Mouse (Mus musculus): ENCODE measurements around the gene Upk3a.
"Not testable (repeated sequence)": the region's sequence is repeated elsewhere in the genome, so short reads cannot be mapped to it uniquely, and the experiment has no call there.

The Upk3a gene

DNA sequence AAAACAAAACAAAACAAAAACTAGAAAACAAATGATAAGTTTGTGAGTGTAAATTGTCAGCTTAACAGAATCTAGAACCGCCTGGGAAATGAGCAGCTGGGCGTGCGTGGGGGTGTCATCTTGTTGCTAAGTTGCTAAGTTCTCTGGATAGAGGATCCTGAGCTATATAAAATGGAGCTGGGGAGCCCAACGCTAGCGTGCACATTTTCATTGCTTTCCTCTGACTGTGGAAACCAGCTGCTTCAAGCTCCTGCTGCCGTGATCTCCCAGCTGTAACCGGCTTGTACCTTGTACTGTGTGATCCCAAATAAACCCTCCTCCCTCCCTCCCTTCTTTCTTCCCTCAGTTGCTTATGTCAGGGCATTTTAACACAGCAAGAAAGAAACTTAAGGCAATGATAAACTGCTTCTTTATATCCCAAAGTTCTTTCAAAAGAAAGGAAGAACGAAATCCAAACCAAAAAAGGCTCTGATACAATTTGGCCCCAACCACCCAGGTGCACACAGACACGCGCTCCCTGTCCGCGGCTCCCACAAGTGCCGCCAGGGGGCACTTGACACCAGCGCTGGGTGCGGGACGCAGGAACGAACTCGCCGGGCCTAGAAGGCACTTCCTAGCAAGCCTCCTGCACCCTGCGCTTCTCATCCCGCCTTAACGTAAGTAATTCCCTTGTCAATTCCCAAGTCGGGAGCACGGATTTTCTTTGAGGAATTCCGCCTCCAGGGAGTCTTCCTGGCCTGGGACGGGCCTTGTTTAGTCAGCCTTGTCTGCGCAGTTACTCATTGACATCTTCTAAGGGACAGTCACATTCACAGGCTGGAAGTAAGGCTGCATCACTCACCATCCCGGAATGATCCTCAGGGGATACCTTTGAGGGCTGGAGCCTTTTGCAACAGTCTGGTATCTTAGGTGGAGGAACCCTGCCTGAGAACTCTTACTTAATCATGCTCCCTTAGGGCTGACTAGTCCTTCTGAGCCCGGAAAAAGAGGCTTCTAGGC is 15.7 kb upstream of the Upk3a start:
- peak; percentile 67 for DNase-seq

DNA sequence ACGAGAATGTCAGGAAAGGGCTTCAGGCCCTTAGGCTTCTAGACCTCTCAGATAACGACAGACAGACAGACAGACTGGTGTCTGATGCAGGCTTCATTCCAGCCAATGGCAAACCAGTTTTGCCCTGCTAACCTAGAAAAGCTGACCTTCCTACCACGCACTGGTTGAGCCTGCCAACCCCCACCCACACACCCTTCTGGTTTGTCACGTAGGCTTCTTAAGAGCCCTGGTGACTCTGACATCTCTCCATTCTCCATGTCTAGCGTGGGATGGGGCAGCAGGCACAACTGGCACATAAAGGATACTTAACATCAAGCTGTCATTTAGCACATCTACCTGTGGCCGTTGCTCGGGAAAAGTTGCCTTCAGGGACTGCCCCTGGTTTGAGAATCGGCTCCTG is 7.3 kb upstream of the Upk3a start:
- DNase-seq, result no peak

DNA sequence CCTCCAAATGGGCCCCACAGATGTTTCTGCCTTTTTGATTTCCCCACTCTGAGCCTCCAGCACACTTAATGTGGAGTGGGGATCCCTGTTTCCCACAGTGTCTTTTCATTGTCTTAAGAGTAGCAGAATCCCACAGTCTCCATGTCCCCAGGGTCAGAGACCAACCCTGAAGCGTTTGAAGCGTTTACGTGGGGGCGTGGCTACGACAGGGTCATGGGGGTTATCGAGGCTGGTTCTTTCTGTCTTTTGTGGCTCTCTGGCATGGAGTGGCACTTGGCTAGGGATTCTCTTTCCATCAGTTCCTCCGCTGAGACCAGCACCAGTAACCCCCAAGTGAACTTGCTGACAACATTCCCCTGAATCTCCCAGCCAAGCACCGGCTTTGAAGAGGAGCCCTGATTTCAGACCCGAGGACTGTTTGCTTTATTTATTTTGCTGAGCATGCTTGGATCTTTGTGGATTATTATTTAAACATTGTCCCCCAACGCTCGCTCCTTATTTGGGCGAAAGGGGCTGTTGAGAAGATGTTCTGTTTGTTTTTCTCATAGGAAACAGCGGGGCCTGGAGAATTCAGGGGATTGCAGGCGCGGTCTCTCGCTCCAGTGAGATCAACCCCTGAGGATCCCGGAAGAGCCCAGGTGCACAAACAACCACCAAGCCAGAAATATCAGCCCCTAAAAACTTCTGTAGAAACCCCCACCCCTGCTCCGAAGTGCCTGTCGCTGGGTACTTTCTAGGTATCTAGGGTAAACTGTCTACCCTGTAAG is 4.9 kb upstream of the Upk3a start:
- no peak for DNase-seq

DNA sequence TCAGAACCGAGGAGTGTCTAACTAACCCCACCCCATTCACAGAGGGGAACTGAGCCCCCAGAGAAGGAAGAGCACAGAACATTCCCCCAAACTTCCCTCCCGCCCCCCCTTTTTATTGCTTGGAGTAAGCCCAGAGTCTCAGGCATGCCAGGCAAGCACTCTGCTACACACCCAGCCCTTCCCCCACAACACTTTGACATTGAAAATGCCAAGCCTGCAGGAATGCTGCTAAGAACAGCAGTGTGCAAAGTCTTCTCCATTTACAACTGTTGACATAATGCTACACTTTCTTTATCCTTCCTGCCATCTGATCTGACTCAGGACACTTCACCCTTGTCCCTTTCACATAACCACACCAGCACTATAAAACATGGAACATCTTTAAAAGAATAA is 4.3 kb upstream of the Upk3a start:
- no peak for DNase-seq

DNA sequence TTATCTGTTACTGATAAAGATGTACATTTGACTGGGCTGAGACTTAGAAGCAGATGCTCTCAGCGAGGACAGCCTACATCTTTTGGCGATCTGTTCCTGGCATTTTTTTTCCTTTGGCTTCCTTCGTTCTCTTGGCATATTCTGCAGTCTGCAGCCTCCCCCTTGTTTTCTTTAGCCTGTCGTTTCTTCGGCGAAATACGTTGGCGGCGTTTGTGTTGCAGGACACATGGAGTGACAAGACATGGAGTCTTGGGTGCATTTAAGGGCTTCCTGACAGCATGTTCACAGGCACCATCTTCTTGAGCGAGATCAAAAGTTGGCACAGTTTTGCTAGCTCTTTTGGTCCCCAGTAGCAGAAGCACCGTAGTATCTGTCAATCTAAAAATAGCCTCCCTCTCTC is 1.2 kb upstream of the Upk3a start:
- no peak for DNase-seq

DNA sequence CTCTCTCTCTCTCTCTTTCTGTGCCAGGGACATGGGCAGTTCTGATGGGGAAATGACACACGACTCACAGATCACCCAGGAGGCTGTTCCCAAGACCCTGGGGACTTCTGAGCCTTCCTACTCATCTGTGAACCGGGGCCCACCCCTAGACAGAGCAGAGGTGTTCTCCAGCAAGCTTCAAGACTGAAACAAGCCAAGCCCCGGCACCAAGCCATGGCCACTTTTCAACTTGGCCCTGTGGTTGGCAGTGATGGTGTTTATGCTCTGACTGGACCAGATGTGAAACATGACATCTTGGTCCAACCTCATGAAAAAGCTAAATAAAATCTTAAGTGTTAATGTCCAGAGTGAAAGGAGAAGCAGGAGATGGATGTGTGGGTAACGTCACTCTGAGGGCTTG is 5.3 kb downstream of the Upk3a start:
- no peak for DNase-seq

DNA sequence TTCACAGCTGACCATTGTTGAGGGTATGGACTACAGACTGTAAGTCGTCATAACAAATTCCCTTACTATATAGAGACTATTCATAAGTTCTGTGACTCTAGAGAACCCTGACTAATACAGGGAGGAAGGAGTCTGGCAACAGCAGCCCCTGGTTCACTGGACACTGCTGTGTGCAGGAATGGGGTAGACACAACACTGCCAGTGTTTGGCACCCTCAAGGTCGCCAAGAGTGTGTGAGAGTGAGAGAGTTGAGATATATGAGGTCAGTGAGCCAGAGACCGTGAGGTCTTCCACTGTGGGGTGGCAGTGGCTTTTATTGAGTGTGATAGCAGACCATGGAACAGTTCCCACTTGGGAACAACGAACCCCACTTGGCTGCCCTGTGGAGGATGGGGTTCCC is 9.3 kb downstream of the Upk3a start:
- no peak for DNase-seq

DNA sequence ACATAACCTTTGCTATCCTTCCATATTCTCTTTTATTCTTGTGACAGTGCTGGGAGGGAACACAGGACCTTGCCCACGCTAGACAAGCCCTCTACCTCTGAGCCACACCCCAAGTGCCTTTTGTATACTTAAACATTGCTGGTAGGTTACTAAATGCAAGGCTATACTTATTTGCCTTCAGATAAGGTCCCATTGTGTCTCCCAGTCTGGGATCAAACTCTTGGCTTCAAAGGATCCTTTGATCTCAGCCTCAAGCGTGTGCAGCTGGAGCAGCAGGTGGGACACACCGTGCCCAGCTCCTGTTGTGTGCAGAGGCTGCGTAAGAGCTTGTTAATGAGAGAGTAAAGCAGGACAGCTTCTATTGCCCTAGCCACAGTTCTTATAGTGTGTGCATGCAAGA is 10.8 kb downstream of the Upk3a start:
- no peak for DNase-seq

DNA sequence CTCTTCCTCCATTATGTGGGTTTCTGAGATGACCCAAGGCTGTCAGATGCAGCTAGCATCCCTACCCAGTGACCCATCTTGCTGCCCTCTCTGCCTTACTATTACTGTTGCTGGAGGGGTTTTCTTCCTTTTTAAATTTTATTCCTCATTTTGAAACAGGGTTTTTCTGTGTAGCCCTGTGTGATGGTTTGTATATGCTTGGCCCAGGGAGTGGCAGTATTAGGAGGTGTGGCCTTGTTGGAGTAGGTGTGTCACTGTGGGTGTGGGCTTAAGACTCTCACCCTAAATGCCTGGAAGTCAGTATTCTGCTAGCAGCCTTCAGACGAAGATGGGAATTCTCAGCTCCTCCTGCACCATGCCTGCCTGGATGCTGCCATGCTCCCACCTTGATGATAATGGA is 11.7 kb downstream of the Upk3a start, which contains the start of gene Fam118a:
Gene Fam118a (plus strand): TSS at position 301 of the 400 bp plus-strand sequence.
- DNase-seq, result not testable (repeated sequence)

DNA sequence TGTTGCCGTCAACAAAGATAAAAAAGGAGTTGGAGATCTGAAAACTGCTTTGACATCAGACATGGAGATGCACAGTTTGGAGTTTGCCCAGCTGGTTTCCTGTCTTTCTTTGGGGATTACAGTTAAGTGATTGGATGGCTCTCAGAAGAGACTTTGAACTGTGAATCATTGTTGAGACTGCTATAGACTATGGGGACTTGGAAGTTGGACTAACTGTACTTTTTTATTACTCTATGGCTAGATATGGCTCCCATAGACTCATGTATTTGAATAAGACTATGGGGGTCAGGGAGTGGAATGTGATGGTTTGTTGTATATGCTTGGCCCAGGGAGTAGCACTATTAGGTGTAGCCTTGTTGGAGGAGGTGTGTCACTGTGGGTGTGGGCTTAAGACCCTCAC is 13.7 kb downstream of the Upk3a start:
- DNase-seq, result not testable (repeated sequence)

DNA sequence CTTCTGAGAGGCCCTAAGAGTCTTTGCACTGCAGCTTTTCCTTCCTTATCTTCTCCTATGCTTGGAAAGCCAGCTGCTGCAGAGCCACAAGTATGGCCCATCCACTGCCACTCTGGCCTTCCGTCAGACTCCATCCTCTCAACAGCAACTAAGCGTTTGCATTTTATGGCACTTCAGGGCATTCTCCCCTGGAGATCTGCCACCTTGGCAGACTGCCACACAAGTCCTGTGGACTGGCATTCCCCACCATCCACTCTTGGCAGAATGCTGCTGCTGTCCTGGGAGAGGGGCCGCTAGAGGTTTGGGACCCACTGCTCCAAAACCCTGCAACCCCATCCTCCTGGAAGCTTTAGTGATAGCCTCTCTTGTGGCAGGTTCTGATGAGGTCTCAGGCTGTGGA is 14.9 kb downstream of the Upk3a start:
- no peak for DNase-seq

DNA sequence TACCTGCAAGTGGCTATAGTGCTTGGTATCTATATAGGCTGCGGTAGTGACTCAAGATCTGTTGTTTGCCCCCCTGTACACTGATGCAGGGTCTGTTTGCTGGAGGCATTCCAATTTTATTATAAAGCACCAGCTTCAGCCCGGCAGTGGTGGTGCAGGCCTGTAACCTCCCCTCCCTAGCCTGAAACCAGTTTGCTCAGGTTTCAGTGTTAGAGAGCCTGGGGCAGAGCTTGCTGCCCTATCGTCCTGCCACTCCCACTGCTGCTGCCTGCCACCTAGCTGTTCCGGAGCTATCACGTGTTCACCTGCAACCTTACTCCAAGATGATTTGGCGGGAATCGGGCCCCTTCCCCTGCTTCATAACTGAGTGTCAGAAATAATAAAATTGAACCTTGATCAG is 17.0 kb downstream of the Upk3a start:
- DNase-seq, result not testable (repeated sequence)

DNA sequence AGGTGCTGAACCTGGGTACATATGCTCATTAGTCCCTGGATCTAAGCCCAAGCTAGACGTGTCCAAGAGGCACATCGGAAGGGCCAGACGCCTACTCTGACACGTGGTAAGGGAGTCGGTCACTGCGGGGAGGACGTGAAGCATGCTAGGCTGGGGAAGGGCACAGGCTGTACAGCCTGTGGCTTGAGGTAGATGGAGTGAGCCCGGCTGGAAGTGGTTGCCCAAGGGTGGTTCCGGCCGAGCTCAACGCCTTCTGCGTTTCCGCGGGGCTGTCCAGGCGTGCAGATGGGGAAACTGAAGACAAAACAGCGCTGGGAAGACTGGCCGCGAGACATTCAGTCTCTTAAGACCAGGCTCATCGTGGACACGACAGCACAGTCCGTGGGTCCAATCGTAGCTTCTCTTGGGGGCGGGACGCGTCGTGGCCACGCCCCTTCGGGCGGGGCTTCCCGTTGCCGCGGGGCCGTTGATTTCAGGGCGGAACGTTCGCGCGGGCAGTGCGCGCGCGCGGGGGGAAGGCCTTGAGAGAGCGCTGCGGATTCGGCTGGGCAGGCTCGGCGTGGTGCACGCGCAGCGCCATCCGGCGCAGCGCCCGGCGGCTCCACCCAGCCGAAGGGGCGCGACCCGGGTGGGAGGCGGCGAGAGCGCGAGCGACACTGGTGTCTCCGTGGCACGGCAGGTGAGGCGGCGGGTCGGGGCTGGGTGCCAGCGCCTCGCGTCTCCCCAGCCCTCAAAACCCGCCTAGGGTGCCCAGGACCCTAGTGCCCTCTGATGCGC is 19.8 kb downstream of the Upk3a start:
- peak; percentile 97 for DNase-seq

DNA sequence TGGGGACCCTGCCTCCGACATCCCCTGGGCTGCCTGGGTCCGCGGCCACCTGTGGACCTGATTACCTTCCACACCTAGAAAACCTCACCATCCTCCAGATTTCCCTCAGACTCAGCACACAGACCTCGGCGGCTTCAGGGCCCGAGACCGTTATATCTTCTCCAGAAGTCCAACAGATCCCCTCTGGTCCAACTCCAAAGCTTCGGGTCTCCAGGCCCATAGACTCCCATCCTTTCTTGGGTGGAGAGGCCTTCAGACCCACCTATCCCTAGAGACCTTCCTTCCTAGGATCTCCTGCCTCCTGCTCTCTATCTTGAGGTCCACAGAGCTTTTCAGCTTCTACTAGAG is 20.4 kb downstream of the Upk3a start:
- no peak for DNase-seq

DNA sequence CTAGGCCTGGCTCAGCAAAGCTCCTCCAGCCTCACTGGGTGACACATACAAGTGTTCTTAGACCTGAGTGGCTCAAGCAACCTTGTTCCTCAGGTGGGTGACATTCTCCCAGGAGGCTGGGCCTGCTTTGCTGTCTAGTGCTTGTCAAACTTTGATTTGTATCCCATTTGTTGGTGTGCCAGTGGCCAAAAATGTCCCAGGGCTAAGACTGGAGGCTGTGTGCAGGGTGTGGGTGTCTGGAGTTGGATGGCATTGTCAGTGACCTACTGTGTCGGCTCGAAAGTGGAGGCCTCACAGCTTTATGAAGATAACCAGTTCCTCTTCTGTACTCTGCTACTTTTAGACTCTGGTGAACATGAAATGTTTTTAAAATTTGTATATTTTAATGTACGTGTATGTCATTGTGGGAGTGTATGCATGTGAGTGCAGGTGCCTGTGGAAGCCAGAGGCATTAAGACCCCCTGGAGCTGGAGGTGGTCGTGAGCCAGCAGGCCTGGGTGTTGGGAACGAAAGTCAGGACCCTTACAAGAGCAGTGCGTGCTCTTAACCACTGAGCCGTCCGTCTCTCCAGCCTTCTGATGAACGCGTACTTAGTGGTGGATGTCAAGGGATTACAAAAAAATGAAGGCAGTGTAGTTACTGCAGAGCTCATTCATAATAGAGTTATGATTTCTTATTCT is 24.7 kb downstream of the Upk3a start:
- DNase-seq, result no peak

DNA sequence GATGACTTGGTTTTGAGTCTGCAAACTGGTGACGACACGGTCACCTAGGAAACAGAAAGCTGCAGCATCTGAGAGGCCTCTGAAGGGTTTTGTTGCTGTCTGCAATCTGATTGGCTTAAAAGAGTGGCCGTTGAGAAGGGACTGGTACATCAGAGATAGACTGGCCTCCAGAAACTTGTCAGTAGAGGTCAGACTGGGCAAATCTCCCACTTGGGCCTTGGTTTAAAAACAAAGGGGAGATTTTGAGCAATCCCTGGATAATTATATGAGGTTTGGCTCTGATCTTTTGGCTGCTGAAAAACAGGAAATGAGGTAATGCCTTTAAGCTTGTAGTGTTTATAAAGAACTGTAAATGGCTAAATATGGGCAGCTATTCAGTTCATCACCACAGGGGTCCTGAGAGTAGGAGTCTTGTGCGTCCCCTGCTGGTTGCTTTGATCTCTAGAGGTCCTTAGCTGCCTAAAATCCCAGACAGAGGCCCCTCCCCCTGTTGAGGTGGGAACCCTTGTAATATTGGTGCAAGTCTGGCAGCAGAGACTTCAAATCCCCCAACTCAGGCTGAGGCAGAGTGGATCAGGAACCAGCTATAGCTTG is 25.5 kb downstream of the Upk3a start:
- peak; percentile 40 for DNase-seq

DNA sequence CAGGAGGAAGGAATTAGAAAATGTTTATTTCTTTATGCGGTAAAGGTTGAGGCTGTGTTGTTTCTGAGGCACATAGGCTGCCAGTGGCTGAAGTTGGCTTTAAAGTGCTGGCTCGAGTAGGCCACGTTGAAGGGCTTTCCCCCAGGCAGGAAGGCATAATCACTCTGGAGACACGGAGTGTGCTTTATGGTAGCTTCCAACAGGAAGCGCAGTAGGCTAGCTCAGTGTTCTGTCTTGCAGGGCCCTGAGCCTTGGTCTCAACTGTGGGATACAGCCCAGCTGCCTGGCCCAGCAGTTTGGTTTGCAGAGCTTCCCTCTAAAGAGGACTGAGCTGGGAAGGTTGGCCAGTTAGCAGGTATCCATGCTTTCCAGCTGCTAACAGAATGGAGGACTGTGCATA is 26.2 kb downstream of the Upk3a start:
- no peak for DNase-seq

DNA sequence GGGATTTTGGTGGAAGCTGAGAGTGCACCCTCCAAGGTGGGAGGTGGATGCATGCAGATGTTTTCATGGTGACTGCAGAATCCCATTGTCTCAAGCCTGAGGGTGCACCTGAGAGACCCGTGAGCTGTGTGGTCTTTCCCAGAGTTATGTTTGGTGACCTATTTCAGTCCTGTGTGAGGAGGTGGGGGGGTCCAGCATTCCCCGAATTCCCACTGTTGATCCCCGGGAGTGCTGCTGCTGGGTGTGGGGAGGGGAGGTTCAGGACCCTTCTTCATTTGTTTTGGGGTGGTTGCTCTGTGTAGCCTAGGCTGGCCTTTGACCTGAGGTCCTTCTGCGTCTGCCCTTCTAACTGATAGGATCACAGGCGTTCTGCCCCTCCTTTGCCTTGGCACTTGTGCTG is 26.8 kb downstream of the Upk3a start:
- DNase-seq, result no peak

DNA sequence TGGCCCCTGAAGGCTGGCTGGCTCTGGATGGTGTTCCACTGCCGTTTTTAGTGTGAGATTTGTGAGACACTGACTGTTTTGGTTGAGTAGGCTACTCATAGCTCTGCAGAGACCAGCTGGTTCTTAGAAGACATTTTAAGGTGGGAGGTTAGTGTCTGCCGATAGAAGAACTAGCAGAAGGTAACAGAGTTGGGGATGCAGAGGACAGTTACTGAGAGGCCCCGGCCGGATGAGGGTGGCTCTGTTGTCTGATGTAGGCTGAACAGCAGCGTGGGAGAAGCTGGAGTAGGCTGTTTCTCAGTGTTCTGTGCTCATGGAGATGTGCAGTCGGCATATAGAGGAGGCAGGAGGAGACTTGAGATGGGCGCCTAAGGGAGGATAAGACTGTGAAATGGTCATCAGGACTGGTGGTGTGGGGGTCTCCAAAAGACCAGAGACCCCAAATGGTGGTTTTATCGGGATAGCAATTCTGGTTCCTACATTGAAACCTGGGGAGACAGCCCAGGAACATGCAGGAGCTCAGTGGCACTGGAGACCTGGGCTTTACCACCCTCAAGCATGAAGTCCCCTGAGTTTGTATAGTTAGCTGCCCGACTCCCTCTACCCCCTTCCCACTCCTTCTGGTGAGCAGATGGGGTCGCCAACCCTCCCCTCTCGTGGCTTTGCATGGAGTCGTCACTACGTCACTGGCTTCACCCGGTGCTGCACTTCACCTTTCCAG is 29.4 kb downstream of the Upk3a start:
- no peak for DNase-seq

DNA sequence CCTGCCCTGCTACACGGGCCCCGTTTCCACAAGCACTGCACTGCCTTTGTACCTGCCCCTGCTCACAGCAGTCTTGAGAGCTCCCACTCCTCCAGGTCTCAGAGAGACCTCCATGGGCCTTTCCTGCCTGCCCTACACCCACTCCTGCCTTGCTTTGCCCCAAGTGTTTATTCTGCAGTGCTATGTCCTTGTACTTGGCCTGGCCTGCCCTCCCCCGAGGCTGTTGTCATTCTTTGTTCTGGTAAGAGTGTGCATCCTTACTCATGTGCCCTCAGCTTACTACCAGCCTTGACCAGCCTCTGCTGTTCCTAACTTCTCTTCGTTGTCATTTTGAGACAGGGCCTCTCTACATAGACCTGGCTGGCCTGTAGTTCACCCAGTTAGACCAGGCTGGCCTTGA is 30.9 kb downstream of the Upk3a start:
- DNase-seq, result no peak

DNA sequence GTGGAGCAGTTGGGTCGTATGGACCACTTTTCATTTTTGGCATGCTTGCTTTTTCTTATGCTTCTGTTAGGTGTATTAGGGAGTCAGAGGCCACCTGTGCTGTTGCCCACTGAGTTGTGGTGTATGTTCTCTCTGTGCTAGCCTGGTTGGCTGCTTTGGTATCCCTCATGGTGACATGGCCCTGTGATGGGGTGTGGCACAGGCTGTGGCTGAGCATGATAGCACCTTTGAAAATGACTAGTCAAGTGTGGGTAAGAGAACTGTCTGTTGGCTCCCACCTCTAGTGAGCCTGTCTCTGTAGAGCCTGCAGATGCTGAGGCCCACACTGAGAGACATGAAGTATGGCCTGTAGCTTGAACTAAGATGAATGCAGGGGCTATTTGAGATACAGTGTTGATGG is 32.8 kb downstream of the Upk3a start:
- no peak for DNase-seq

DNA sequence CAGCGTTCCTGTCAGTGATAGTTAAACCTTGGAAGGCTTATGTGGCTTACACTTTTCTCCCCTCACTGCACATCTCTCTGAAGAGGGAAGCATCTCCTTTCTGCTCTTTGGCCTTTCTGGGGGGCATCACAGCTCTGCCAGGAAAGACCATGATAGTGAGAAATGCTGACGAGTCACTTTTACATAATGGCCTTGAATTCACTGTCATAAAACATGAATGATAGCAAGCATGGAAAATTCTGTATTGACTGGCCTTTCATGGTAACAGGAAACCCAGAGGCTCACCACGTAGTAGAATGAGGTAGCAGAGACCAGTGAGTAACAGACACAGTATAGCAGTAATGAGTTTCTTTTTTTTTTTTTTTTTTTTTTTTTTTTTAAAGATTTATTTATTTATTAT is 37.2 kb downstream of the Upk3a start:
- no peak for DNase-seq

All from cerebellum, adult 9-11 months (tissue).